Mouse (Mus musculus): Measurements from ENCODE around the gene Bcl2.

Gene Bcl2

GRCm38 (mm10) chr1:106712330-106712729 lies 1.7 kb downstream of the Bcl2 start:
- DNase-seq, result peak; percentile 76 to 84

GRCm38 (mm10) chr1:106711356-106712125 lies 2.5 kb downstream of the Bcl2 start:
- DNase-seq, result peak; percentile 32 to 53

- no peak for DNase-seq
Observed at GRCm38 (mm10) chr1:106710202-106710601, 3.9 kb downstream of the Bcl2 start.

- no peak for DNase-seq
Observed at GRCm38 (mm10) chr1:106707036-106707880, 6.8 kb downstream of the Bcl2 start.

GRCm38 (mm10) chr1:106703183-106703582 lies 10.9 kb downstream of the Bcl2 start:
- DNase-seq, result no peak

GRCm38 (mm10) chr1:106702471-106703175 lies 11.5 kb downstream of the Bcl2 start:
- DNase-seq, result no peak

GRCm38 (mm10) chr1:106700520-106701114 lies 13.5 kb downstream of the Bcl2 start:
- no peak for DNase-seq

GRCm38 (mm10) chr1:106696472-106696871 lies 17.6 kb downstream of the Bcl2 start:
- DNase-seq, result no peak

- no peak for DNase-seq
Observed at GRCm38 (mm10) chr1:106695649-106696048, 18.4 kb downstream of the Bcl2 start.

- DNase-seq, result peak in 1 of 2 experiments; percentile 32
Observed at GRCm38 (mm10) chr1:106694316-106694715, 19.8 kb downstream of the Bcl2 start.

GRCm38 (mm10) chr1:106692599-106692998 lies 21.5 kb downstream of the Bcl2 start:
- no peak for DNase-seq

- no peak for DNase-seq
Observed at GRCm38 (mm10) chr1:106690887-106691286, 23.2 kb downstream of the Bcl2 start.

- DNase-seq, result no peak
Observed at GRCm38 (mm10) chr1:106688161-106688516, 25.9 kb downstream of the Bcl2 start.

GRCm38 (mm10) chr1:106687435-106688160 lies 26.5 kb downstream of the Bcl2 start:
- peak; percentile 57 to 75 for DNase-seq

- no peak for DNase-seq
Observed at GRCm38 (mm10) chr1:106685702-106686101, 28.4 kb downstream of the Bcl2 start.

GRCm38 (mm10) chr1:106684546-106684945 lies 29.5 kb downstream of the Bcl2 start:
- no peak for DNase-seq

- DNase-seq, result no peak
Observed at GRCm38 (mm10) chr1:106682829-106683228, 31.2 kb downstream of the Bcl2 start.

- no peak for DNase-seq
Observed at GRCm38 (mm10) chr1:106679800-106680515, 34.1 kb downstream of the Bcl2 start.

GRCm38 (mm10) chr1:106678060-106678478 lies 36.0 kb downstream of the Bcl2 start:
- no peak for DNase-seq

GRCm38 (mm10) chr1:106666140-106667088 lies 47.7 kb downstream of the Bcl2 start:
- DNase-seq, result peak; percentile 68 to 76

Measured in kidney, postnatal 4 days (tissue).